Mouse (Mus musculus) heart, postnatal 0 days (tissue): ENCODE data around the gene Atp6v0e.

Source experiments
- CTCF ChIP-seq: IDR thresholded peaks from 2 replicates; pipeline ENCODE4 v1.5.1; 2016; ENCODE audit warnings: antibody characterized with exemption, control low read depth, low read depth
- EP300 ChIP-seq: IDR thresholded peaks from 2 replicates; pipeline ENCODE4 v1.6.1; 2016; ENCODE audit warnings: antibody characterized with exemption, low read depth

DNA sequence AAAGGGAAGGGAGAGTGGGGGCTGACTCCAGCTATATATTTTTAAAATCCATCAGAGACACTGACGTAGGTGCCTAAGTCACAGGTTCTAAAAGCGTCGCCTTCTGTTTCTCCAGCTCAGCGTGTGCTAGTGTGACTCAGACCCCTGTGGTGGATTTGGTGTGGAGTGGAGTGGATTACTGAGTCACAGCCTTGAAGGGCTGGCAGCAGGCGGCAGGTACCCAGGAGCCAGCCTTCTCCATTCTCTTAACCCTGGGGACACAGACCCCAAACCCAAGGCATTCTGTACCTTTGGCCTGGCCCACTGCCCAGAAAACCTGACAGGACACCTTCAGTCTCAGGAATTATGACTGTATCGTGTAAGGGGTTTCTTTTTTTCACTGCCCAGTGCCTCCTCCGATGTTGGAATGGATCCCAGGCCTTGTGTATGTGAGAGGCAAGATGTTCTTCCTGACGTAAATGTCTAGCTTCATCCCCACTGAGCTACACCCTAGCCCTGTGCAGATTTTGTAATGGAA, 31.2 kb upstream of the Atp6v0e start:
- TF ChIP-seq CTCF (no peak), EP300 (no peak)
